Mouse (Mus musculus): ENCODE measurements around the gene 9530068E07Rik.
"Not testable (repeated sequence)": the region's sequence is repeated elsewhere in the genome, so short reads cannot be mapped to it uniquely, and the experiment has no call there.

Gene 9530068E07Rik

GRCm38 (mm10) chr11:52395940-52396596, at the start of gene 9530068E07Rik:
TSS of gene 9530068E07Rik (plus strand) at chr11:52396428.
- DNase-seq (ENCODE audit: low spot score) = peak; percentile 94

GRCm38 (mm10) chr11:52346635-52347005, 49.6 kb upstream of the 9530068E07Rik start:
- no peak for DNase-seq (ENCODE audit: low spot score)

- no peak for DNase-seq (ENCODE audit: low spot score)
These were observed 48.1 kb upstream of the 9530068E07Rik start for GRCm38 (mm10) chr11:52348156-52348555.

- no peak for DNase-seq (ENCODE audit: low spot score)
These were observed 47.5 kb upstream of the 9530068E07Rik start for GRCm38 (mm10) chr11:52348724-52349123.

GRCm38 (mm10) chr11:52350924-52351323, 45.3 kb upstream of the 9530068E07Rik start:
- DNase-seq (ENCODE audit: low spot score) = no peak

GRCm38 (mm10) chr11:52352271-52352670, 44.0 kb upstream of the 9530068E07Rik start:
- DNase-seq (ENCODE audit: low spot score) = no peak

GRCm38 (mm10) chr11:52354644-52355043, 41.6 kb upstream of the 9530068E07Rik start:
- no peak for DNase-seq (ENCODE audit: low spot score)

GRCm38 (mm10) chr11:52355601-52356000, 40.6 kb upstream of the 9530068E07Rik start:
- DNase-seq (ENCODE audit: low spot score) = no peak

- DNase-seq (ENCODE audit: low spot score) = not testable (repeated sequence)
These were observed 39.1 kb upstream of the 9530068E07Rik start for GRCm38 (mm10) chr11:52357091-52357490.

GRCm38 (mm10) chr11:52358520-52358919, 37.7 kb upstream of the 9530068E07Rik start:
- DNase-seq (ENCODE audit: low spot score) = peak; percentile 80

GRCm38 (mm10) chr11:52359686-52360470, 36.4 kb upstream of the 9530068E07Rik start:
- peak; percentile 82 for DNase-seq (ENCODE audit: low spot score)

- DNase-seq (ENCODE audit: low spot score) = peak; percentile 86
These were observed 35.6 kb upstream of the 9530068E07Rik start, which contains the start of gene Vdac1 for GRCm38 (mm10) chr11:52360471-52361277. TSS of gene Vdac1 (plus strand) at chr11:52360860.

- peak; percentile 48 for DNase-seq (ENCODE audit: low spot score)
These were observed 34.8 kb upstream of the 9530068E07Rik start for GRCm38 (mm10) chr11:52361287-52361921.

GRCm38 (mm10) chr11:52364376-52364775, 31.9 kb upstream of the 9530068E07Rik start:
- DNase-seq (ENCODE audit: low spot score) = no peak

GRCm38 (mm10) chr11:52365143-52365542, 31.1 kb upstream of the 9530068E07Rik start:
- peak; percentile 69 for DNase-seq (ENCODE audit: low spot score)

GRCm38 (mm10) chr11:52366358-52366757, 29.9 kb upstream of the 9530068E07Rik start:
- DNase-seq (ENCODE audit: low spot score) = no peak

- DNase-seq (ENCODE audit: low spot score) = no peak
These were observed 27.8 kb upstream of the 9530068E07Rik start for GRCm38 (mm10) chr11:52368176-52368985.

GRCm38 (mm10) chr11:52369252-52370134, 26.7 kb upstream of the 9530068E07Rik start:
- no peak for DNase-seq (ENCODE audit: low spot score)

GRCm38 (mm10) chr11:52370135-52370452, 26.1 kb upstream of the 9530068E07Rik start:
- no peak for DNase-seq (ENCODE audit: low spot score)

- DNase-seq (ENCODE audit: low spot score) = peak; percentile 51
These were observed 25.7 kb upstream of the 9530068E07Rik start for GRCm38 (mm10) chr11:52370538-52370937.
